Mouse (Mus musculus) heart, embryonic 13.5 days (tissue): ENCODE measurements at regions not wholly inside any gene's neighbourhood (a gene's known extent, or its start where the extent isn't known, plus 50 kb on each side); places are given as distances from the start of the nearest gene placed in this dataset.

Experiments
- ATAC-seq: fragments of 200-750 bp; cut with Nextera tagmentation; 2 replicates; pipeline ENCODE4 v1.8.0; 2017; ENCODE audit warnings: moderate TSS enrichment; ENCODE audit not compliant: insufficient number of reproducible peaks, low FRiP score, low TSS enrichment; ENCODE audit errors: extremely low read depth
- H3K27ac ChIP-seq: fragments of 300-500 bp; sonication (generic); replicated peaks from 2 replicates; pipeline ENCODE4 v1.5.1; 2015; ENCODE audit warnings: moderate library complexity, mild to moderate bottlenecking, inconsistent platforms
- H3K27me3 ChIP-seq: fragments of 300-500 bp; sonication (generic); replicated peaks from 2 replicates; pipeline ENCODE4 v1.6.1; 2015; ENCODE audit warnings: mild to moderate bottlenecking, inconsistent platforms
- H3K36me3 ChIP-seq: fragments of 300-500 bp; sonication (generic); 2 replicates; pipeline ENCODE4 v1.6.1; 2015; ENCODE audit warnings: mild to moderate bottlenecking, inconsistent platforms
- H3K4me1 ChIP-seq: fragments of 300-500 bp; sonication (generic); 2 replicates; pipeline ENCODE4 v1.6.1; 2015; ENCODE audit warnings: inconsistent platforms
- H3K4me2 ChIP-seq: fragments of 300-500 bp; sonication (generic); 2 replicates; pipeline ENCODE4 v1.6.1; 2015; ENCODE audit warnings: inconsistent platforms, mild to moderate bottlenecking, moderate library complexity
- H3K4me3 ChIP-seq: fragments of 300-500 bp; sonication (generic); 2 replicates; pipeline ENCODE4 v1.5.1; 2015; ENCODE audit warnings: moderate library complexity, mild to moderate bottlenecking, inconsistent platforms
- H3K9ac ChIP-seq: fragments of 300-500 bp; sonication (generic); 2 replicates; pipeline ENCODE4 v1.6.1; 2015; ENCODE audit warnings: inconsistent platforms, mild to moderate bottlenecking, moderate library complexity
- H3K9me3 ChIP-seq: fragments of 300-500 bp; sonication (generic); 2 replicates; pipeline ENCODE4 v1.6.1; 2016; ENCODE audit warnings: inconsistent platforms
- WGBS: fragments of 180-500 bp; shearing (Covaris S2); methylation state at CpG from one replicate; pipeline ENCODE4 v1.1.7; 2015; ENCODE audit warnings: mixed read lengths; 5-methylcytosine and 5-hydroxymethylcytosine counted together

DNA sequence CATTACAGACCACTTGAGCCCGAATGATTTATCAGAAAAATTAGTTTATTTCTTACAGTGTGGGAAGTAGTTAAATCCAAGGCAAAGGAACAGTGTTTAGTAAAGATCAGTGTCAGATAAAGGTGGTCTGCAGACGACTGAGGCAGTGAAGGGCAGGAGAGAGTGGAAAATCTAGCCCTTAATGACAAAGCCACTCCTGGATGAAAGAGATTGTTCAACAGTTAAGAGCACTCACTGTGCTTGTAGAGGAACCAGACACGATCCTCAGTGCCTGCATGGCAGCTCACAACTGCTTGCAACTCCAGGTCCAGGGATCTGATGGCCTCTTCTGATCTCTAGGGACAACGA, 758.3 kb downstream of the Ryr2 start:
- no peak overlapping the region for H3K4me3 ChIP-seq
- H3K36me3 ChIP-seq: no peaks in the 10 kb centered on the region
- H3K27ac ChIP-seq: no peak overlapping the region
- no peak overlapping the region for H3K4me2 ChIP-seq
- H3K27me3 ChIP-seq: no peaks in the 10 kb centered on the region
- H3K9ac ChIP-seq: no peak overlapping the region
- no peak for ATAC-seq
- WGBS: 46% methylated on average over 4 of the region's 4 CpGs
- no peaks in the 10 kb centered on the region for H3K4me1 ChIP-seq
- H3K9me3 ChIP-seq: no peaks in the 10 kb centered on the region

DNA sequence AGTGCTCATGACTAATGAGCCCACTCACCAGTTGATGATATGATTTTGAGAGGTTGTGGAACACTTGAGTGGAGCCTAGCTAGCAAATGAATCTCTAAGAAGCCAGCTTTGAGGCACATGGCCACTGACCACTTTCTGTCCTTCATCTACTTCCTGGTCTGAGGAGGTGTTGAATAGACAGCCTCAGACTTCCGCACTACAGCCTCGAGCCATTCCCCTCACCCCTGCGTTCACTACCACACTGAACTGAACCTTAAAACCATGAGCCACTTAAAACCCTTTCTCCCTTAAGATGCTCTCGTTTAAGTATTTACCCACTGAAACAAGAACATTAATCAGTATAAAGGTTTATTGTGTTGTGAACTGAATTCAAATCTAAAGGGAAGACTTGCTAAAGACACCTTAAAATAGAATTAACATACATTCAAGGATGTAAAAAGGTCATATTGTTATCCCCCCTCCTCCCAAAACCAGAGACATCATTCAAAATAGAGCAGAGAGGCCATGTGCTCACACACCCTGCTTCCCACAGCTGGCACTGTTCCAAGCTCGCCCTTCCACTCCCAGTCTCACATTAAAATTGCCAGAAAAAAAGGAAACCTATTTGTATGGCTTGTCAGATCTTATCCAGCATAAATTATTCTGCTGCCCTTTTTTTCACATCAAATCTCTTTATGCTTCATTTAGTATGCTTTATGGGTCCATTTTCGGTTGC, 758.8 kb downstream of the Ryr2 start:
- Histone ChIP-seq H3K4me1 (no peaks in the 10 kb centered on the region), H3K4me3 (no peak overlapping the region), H3K27ac (no peak overlapping the region), H3K27me3 (no peaks in the 10 kb centered on the region), H3K4me2 (no peak overlapping the region), H3K36me3 (no peaks in the 10 kb centered on the region), H3K9me3 (no peaks in the 10 kb centered on the region), H3K9ac (no peak overlapping the region)
- ATAC-seq: no peak
- WGBS: 62% methylated on average over 6 of the region's 6 CpGs

DNA sequence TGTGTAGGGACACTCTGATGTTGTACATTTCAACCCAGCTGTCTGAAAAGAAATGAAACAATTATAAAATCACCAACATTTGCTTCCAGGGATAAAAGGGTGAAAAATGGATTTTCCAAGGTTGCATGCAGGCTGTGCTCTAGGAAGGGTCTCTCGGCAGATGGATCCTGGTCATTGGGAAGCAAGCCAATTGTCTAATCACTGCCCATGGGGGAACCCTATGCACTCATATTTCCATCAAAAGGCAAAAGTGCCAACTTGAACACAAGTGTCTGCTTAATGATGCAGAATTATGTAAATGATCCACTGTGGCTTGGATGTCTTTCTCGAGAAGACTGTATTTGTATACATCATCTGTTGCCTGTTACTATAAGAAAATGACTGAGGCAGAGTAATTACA, 762.2 kb downstream of the Ryr2 start:
- Histone ChIP-seq H3K27me3 (no peaks in the 10 kb centered on the region), H3K4me3 (no peak overlapping the region), H3K4me2 (no peak overlapping the region), H3K36me3 (no peaks in the 10 kb centered on the region), H3K4me1 (no peaks in the 10 kb centered on the region), H3K9ac (no peak overlapping the region), H3K9me3 (no peaks in the 10 kb centered on the region), H3K27ac (no peak overlapping the region)
- no peak for ATAC-seq
- WGBS: 78% methylated on average over 2 of the region's 2 CpGs

DNA sequence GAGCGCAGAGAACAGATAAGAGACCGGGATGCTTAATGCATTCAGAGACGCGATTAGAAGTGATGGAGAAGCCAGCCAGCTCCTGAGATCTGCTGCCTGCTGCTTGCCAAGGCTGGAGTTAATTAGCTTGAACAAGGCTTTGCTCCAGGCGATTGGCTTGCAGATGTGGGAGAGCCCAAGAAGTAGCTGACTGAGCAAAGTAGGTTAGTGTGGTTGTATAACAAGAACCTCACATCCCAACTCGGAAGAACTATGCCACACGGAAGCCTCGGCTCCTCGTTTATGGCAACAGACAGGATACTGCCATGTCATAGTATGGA, 768.5 kb downstream of the Ryr2 start:
- Histone ChIP-seq H3K9ac (no peak overlapping the region), H3K9me3 (no peaks in the 10 kb centered on the region), H3K27me3 (no peaks in the 10 kb centered on the region), H3K36me3 (no peaks in the 10 kb centered on the region), H3K4me2 (no peak overlapping the region), H3K27ac (no peak overlapping the region), H3K4me3 (no peak overlapping the region), H3K4me1 (peaks cover 13% of the 10 kb centered on the region)
- no peak for ATAC-seq
- 49% methylated on average over 9 of the region's 9 CpGs for WGBS

DNA sequence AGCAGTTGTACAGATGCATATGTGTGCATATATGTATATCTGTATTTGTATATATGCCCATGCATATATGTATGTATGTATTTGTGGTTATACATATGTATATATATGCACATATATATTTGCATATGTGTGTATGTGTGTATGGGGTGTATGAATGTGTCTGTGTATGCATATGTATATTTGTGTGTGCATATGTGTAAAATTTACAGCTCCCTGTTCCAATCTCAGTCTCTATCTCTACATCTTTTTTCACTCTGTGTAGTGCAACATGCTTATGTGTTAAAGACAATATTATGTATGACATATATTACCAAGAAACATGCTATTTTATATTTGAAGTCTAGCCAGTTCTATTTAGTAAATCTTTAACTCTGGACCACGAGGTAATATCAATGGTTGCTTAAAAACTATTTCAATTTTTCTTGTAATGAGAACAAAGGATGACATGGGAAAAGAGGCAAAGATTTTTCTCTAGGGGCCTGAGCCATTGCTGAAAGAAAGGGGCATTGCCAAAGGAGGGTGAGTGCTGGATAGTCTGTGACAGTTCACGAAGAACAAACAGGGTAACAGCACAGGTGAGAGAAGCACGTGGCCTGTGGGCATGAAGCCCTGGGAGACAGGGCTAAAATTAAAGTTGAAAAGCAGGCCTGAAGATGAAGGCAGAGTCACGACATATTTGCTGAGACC, 769.0 kb downstream of the Ryr2 start:
- Histone ChIP-seq H3K4me2 (no peak overlapping the region), H3K9ac (no peak overlapping the region), H3K9me3 (no peaks in the 10 kb centered on the region), H3K4me1 (peaks cover 13% of the 10 kb centered on the region), H3K27me3 (no peaks in the 10 kb centered on the region), H3K27ac (no peak overlapping the region), H3K36me3 (no peaks in the 10 kb centered on the region), H3K4me3 (no peak overlapping the region)
- WGBS: 42% methylated on average over 4 of the region's 4 CpGs
- no peak for ATAC-seq

DNA sequence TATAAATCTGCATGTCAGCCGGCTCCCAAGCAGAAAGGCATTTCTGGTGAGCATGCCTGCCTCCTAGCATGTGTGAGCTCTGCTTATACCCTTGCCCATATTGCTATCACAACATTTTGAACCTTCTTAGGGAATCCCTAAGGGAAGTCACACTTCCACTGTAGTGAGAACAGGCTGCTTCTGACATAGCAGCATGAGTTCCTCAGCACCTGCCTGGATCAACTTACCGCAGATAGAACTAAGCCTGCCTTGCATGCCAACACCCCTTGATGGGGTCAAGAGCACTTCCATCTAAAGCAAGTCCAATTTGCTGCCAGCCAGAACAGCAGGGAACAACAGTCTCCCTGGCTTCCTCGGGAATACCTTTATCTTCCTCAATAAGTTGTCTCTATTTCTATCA, 769.8 kb downstream of the Ryr2 start:
- H3K9ac ChIP-seq: no peak overlapping the region
- peaks cover 13% of the 10 kb centered on the region for H3K4me1 ChIP-seq
- H3K4me3 ChIP-seq: no peak overlapping the region
- H3K27me3 ChIP-seq: no peaks in the 10 kb centered on the region
- H3K4me2 ChIP-seq: no peak overlapping the region
- WGBS: 62% methylated on average over 3 of the region's 3 CpGs
- ATAC-seq: no peak
- no peak overlapping the region for H3K27ac ChIP-seq
- H3K36me3 ChIP-seq: no peaks in the 10 kb centered on the region
- no peaks in the 10 kb centered on the region for H3K9me3 ChIP-seq

DNA sequence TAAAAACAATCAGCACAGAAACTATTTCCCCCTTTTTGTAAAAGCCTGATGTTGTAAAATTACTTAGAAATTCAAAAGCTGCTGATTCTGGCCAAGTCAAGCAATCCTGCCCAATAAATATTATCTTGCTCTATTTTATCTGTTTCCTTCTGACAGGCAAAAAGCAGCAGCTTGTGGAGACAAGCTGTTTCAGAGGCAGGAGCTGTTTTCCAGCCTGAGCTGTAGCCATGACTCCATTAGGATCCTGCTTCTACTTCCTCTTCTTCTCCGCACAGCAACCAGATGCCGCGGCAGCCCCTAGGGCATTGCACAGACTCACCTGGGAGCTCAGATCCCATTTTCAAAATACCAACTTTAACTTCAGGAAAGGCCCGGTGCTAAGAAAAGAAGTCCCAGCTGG, 774.8 kb downstream of the Ryr2 start:
- Histone ChIP-seq H3K27ac (no peak overlapping the region), H3K9me3 (no peaks in the 10 kb centered on the region), H3K4me3 (no peak overlapping the region)

DNA sequence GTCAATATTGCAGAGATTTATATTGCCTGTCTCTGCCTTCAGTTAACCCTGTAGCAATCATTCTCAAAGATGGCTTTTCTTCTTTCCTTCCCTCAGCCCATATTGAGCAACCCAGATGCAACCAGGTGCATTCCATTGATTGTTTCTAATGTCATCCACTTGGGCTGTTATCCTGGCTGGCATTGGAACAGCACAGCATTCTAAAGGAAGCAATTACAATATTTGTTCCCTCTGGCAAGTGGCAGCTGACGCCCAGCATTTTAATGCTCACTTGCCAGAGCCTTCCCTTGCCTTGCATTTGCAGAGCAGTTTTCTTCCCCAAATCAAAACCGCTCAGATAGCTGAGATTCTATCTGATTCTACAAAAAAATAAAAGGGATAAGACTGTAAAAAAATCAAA, 798.0 kb downstream of the Ryr2 start:
- H3K4me1 ChIP-seq: no peaks in the 10 kb centered on the region
- 73% methylated on average over 2 of the region's 2 CpGs for WGBS
- H3K36me3 ChIP-seq: no peaks in the 10 kb centered on the region
- no peak overlapping the region for H3K4me3 ChIP-seq
- no peak for ATAC-seq
- no peak overlapping the region for H3K4me2 ChIP-seq
- no peak overlapping the region for H3K9ac ChIP-seq
- H3K27ac ChIP-seq: no peak overlapping the region
- peaks cover 17% of the 10 kb centered on the region; the same call in 1 of the 2 replicates for H3K9me3 ChIP-seq
- no peaks in the 10 kb centered on the region for H3K27me3 ChIP-seq

More for the DNA sequence above, 774.8 kb downstream of the Ryr2 start:
- 67% methylated on average over 4 of the region's 4 CpGs for WGBS
- Histone ChIP-seq H3K9ac (no peak overlapping the region), H3K36me3 (no peaks in the 10 kb centered on the region), H3K4me1 (no peaks in the 10 kb centered on the region), H3K4me2 (no peak overlapping the region), H3K27me3 (no peaks in the 10 kb centered on the region)
- no peak for ATAC-seq

DNA sequence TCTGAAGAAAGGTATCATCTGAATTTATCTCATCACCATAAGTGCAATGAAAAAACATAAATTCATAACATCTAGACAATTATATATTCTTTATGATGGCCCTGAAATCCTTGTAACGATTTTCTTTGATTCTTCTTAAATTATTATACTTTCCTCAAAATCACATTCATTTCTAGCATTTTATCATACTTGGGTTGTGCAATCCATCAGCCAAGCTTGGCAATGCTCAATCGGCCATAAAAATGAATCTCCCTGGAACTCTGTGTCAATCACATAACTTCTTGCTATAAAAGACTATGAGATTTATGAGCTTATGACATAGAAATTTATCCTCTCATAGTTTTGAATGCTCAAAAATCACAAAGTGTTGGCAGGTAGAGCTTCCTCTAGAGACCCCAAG, 811.3 kb downstream of the Ryr2 start:
- no peak overlapping the region for H3K27ac ChIP-seq
- WGBS: 81% methylated on average over 2 of the region's 2 CpGs
- H3K9ac ChIP-seq: no peak overlapping the region
- H3K27me3 ChIP-seq: no peaks in the 10 kb centered on the region
- H3K36me3 ChIP-seq: no peaks in the 10 kb centered on the region
- no peak overlapping the region for H3K4me3 ChIP-seq
- H3K4me2 ChIP-seq: no peak overlapping the region
- no peaks in the 10 kb centered on the region for H3K9me3 ChIP-seq
- ATAC-seq: no peak
- H3K4me1 ChIP-seq: peaks cover 7% of the 10 kb centered on the region

DNA sequence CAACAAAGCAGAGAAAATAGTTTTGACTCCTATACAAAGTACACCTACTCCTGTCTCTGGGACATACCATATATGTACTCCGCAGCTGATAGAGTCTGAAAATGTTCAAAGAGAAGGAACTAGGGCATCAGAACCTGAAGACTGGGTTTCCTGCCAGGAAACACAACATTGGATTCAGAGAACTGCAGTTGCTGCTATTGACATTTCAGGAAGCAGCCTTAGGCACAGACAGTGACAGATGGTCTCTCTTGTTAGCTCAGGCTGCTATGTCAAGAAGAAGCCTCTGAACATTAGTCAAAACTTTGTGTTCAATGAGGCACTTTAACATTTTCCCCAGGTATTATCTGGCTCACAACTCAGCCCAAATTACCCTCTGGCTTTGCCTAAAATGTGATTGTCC, 812.1 kb downstream of the Ryr2 start:
- Histone ChIP-seq H3K9me3 (no peaks in the 10 kb centered on the region), H3K27ac (no peak overlapping the region), H3K36me3 (no peaks in the 10 kb centered on the region), H3K4me1 (peaks cover 7% of the 10 kb centered on the region), H3K4me2 (no peak overlapping the region), H3K9ac (no peak overlapping the region), H3K4me3 (no peak overlapping the region), H3K27me3 (no peaks in the 10 kb centered on the region)
- no peak for ATAC-seq
- 68% methylated on average over 1 of the region's 1 CpGs for WGBS

DNA sequence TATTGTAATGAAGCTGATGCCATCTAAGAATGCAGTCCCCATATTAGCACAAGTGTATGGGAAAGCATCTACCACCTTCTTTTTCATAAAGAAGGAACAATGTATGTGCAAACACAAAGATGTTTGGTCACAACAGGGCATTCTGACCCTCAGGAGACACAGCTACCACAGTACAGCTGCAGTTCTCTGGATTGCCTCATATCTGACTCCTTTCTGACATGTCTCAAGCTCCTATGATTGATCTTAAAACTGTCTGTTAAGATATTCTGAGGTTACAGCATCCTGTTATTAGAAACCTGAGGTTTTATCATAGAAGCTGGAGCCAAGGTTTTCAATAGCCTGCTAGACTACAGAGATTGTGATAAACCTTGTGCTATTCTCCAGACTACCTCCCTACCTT, 813.0 kb downstream of the Ryr2 start:
- no peak for ATAC-seq
- Histone ChIP-seq H3K9me3 (no peaks in the 10 kb centered on the region), H3K4me3 (no peak overlapping the region), H3K27me3 (no peaks in the 10 kb centered on the region), H3K4me1 (peaks cover 7% of the 10 kb centered on the region), H3K4me2 (no peak overlapping the region), H3K36me3 (no peaks in the 10 kb centered on the region), H3K27ac (no peak overlapping the region), H3K9ac (no peak overlapping the region)

DNA sequence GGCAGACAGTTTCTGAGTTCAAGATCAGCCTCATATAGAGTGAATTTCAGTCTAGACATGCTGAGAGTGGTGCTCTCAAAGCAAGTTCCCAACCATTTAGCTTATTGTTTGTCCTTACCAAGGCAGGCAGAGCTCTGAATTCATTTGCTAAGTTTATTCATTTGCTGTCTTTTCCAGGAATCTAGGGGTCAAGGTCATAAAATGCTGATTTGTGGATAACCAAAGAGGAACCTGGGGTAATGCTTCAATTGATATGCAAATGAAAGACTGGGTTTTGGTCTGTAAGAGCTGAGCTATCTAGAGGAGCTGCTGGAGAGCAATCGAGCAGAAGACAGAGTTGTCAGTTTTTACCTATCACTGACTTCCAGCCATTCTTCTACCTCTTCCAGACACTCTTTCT, 832.8 kb downstream of the Ryr2 start:
- no peak overlapping the region for H3K4me3 ChIP-seq
- H3K4me2 ChIP-seq: no peak overlapping the region
- 64% methylated on average over 1 of the region's 1 CpGs for WGBS
- no peaks in the 10 kb centered on the region for H3K36me3 ChIP-seq
- no peaks in the 10 kb centered on the region for H3K4me1 ChIP-seq
- H3K27ac ChIP-seq: no peak overlapping the region
- no peaks in the 10 kb centered on the region for H3K27me3 ChIP-seq
- no peak overlapping the region for H3K9ac ChIP-seq
- H3K9me3 ChIP-seq: no peaks in the 10 kb centered on the region
- no peak for ATAC-seq
